Mouse (Mus musculus): ENCODE results near the gene Larp6.
A peak's percentile ranks its signal among the peaks of the same experiment; 100 is the strongest.

Larp6 gene

GRCm38 (mm10) chr9:60715271-60715670, 2.5 kb downstream of the Larp6 start:
- DNase-seq (ENCODE audit: low spot score in 2 of 2) = no peak

- DNase-seq (ENCODE audit: low spot score in 2 of 2) = no peak
Measured at GRCm38 (mm10) chr9:60715828-60716227, 3.0 kb downstream of the Larp6 start.

GRCm38 (mm10) chr9:60718284-60718683, 5.5 kb downstream of the Larp6 start:
- DNase-seq (ENCODE audit: low spot score in 2 of 2) = peak in 1 of 2 experiments; percentile 26

DNA sequence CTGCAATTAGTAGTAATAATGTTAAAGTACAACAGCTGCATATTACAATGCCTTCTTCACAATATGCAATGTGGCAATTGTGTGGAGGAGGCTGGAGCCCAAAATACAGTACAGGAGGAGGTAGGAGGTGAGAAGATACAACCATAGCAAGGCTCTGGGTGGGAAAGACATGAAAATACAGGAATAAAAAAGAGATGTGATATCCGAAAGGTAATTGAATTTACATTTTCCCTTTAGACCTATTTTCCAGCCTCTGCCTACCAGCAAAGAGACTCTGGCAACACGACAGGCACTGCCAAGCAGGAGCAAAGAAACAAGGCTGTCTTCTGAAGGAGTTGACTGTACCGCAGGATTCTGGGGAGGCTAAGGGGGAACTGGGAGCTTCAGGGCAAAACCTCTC, 6.9 kb downstream of the Larp6 start:
- no peak for DNase-seq (ENCODE audit: low spot score in 2 of 2)

DNA sequence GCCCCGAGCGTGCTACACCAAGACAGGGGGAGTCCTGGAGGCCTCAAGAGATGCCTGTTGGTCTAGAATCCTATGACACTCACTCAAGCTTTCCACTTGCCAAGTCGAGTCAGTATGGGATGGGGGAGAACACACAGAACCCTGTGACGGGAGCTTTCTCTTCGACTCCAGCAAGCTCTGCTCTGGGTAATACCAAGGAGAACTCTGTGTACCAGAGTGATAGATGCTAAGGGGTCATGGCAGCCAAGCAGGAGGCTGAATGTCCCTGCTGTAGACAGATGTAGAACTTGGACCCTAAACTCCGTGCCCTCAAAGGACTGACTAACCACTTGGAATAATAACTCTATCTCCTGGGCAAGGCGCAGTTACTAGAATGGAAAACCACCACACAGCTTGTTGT, 12.2 kb downstream of the Larp6 start:
- no peak for DNase-seq (ENCODE audit: low spot score in 2 of 2)

DNA sequence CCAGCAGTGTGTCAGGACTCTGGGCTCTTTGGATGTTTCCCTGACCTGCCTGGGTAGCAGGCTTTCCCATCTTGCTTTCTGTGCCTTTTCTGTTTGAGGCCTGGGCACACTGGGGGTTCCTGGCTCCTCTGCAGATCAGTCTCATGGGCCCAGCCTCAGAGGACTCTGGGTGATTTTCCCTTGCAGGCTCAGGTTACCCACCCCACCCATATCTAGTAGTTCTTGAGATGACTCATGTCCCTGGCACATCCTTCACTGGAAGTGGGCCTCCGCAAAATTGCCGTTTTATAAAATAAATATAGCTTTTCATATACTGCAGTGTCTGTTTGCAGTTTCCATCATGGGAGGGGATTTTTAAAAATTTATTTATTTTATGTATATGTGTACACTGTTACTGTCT, 21.5 kb downstream of the Larp6 start:
- DNase-seq (ENCODE audit: low spot score in 2 of 2) = no peak

GRCm38 (mm10) chr9:60739126-60739525, 26.3 kb downstream of the Larp6 start:
- DNase-seq (ENCODE audit: low spot score in 2 of 2) = no peak

DNA sequence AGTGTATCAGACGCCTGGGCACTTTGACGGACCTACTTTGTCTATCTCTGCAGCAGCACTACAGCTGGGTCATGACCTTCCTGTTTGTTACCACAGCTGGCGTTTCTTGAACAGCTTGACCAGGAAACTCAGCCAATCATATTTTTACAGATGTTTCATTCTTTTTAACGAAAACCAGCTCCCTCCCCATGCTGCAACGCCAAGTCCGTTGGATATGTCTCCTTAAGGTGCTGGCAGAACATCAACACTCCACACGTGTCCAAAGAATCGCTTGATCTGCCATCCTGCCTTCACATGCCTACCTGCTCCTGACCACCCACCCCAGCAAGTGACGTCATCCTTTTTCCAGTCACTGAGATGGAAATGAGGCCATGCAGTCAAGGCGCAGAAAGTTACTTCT, 28.6 kb downstream of the Larp6 start:
- DNase-seq (ENCODE audit: low spot score in 2 of 2) = no peak

DNA sequence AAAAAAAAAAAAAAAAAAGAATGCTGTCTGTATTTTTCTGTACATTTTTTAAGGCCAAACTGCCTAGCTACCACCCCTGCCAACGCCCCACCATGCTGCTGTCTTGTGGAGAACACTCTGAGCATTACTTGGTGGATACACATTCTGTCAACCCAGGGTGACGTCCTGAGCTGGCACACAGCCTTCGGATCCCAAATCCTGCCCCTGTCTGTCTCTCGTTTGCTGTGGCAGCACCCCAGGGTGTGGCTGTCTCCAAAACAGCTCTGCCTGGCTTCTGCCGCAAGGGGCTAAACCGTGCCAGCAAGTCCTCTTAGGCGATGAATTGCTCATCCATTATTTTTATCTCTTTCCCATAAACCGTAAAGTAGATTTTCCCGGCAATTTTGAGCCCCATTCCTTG, 29.7 kb downstream of the Larp6 start:
- no peak for DNase-seq (ENCODE audit: low spot score in 2 of 2)

DNA sequence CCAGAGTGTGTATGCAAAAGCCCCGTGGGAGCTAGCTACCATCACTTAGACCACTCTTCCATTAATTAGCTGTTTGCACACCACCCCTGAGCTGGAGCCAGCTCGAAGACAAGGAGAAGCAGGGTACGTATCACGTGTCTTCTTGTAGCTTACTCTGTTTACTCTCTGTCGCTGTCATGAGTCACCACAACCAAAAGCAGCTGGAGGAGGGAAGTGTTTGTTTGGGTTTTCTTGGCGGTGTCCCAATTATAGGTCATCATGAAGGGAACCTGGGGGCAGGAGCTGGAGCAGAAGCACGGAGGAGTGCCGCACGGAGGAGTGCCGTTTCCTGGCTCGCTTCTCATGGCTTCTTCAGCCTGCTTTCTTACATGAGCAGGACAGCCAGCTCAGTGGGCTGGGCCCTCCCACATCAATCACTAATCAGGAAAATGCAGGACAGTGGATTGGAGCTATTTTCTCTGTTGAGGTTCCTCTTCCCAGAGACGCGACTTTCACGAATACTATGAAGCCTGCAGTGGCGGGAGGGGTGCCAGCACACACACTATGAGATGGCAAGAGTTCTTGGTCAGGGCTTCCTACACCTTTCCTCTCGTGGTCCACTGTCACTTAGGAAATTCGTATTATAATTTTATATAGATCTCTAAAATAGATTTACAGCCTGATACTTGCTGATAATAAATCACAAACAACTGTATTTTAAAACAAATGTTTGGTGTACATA, 30.6 kb downstream of the Larp6 start:
- no peak for DNase-seq (ENCODE audit: low spot score in 2 of 2)

- peak in 1 of 2 experiments; percentile 15 for DNase-seq (ENCODE audit: low spot score in 2 of 2)
Measured at GRCm38 (mm10) chr9:60744171-60744969, 31.6 kb downstream of the Larp6 start.

DNA sequence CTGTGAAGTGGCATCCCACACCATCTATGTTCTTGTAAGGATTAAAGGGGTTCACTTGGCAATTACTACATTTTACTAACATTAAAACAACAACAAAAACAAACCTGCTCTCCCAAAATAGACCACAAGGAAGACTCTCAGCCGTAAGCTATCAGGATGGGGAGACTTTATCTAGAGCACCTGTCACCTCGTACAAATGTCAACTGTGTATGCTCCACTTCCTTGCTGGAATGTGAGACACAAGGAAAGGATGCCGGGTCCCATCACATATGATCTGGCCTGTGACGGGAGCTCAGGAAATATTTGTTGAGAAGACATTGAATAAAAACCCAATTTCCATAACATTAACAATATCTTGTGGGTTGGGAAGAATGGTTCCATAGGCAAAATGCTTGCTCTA, 32.2 kb downstream of the Larp6 start:
- DNase-seq (ENCODE audit: low spot score in 2 of 2) = no peak

GRCm38 (mm10) chr9:60746561-60746960, 33.8 kb downstream of the Larp6 start:
- DNase-seq (ENCODE audit: low spot score in 2 of 2) = no peak

- no peak for DNase-seq (ENCODE audit: low spot score in 2 of 2)
Measured at GRCm38 (mm10) chr9:60747672-60748071, 34.9 kb downstream of the Larp6 start.

- no peak for DNase-seq (ENCODE audit: low spot score in 2 of 2)
Measured at GRCm38 (mm10) chr9:60748191-60748590, 35.4 kb downstream of the Larp6 start.

DNA sequence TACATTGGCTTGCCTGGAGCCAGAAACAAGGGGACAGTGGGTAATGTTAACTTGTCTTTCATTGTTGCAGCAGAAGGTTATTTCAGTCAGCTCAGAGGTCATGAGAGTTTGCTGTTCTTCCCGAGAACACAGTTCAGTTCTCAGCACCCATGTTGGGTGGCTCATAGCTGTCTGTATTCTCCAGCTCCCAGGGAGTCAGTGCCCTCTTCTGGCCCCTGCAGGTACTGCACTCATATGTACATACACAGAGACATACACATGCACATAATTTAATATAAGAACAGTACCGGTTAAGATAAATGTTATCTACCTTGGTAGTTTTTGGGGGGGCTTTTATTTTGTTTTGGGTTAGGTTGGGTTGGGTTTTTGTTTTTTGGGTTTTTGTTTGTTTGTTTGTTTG, 36.3 kb downstream of the Larp6 start:
- DNase-seq (ENCODE audit: low spot score in 2 of 2) = no peak

- DNase-seq (ENCODE audit: low spot score in 2 of 2) = no peak
Measured at GRCm38 (mm10) chr9:60751098-60751497, 38.3 kb downstream of the Larp6 start.

GRCm38 (mm10) chr9:60751971-60752370, 39.2 kb downstream of the Larp6 start:
- no peak for DNase-seq (ENCODE audit: low spot score in 2 of 2)

DNA sequence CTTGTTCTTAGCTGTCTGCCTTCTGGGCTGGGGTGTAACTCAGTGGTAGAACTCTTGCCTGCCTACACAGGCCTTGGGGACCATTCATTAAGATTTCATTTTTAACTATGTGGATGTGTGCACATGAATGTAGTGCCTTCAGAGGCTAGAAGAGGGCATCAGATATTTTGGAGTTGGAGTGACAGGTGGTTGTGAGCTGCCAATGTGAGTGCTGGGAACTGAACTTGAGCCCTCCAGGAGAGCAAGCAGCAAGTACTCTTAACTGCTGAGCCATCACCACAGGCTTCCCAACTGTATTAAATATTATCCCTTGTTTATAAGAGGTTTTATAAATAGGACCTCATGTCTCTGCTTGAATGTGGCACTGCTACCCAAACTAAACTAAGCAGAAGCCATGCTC, 39.8 kb downstream of the Larp6 start:
- DNase-seq (ENCODE audit: low spot score in 2 of 2) = no peak

GRCm38 (mm10) chr9:60756258-60756657, 43.5 kb downstream of the Larp6 start:
- peak in 1 of 2 experiments; percentile 53 for DNase-seq (ENCODE audit: low spot score in 2 of 2)

DNA sequence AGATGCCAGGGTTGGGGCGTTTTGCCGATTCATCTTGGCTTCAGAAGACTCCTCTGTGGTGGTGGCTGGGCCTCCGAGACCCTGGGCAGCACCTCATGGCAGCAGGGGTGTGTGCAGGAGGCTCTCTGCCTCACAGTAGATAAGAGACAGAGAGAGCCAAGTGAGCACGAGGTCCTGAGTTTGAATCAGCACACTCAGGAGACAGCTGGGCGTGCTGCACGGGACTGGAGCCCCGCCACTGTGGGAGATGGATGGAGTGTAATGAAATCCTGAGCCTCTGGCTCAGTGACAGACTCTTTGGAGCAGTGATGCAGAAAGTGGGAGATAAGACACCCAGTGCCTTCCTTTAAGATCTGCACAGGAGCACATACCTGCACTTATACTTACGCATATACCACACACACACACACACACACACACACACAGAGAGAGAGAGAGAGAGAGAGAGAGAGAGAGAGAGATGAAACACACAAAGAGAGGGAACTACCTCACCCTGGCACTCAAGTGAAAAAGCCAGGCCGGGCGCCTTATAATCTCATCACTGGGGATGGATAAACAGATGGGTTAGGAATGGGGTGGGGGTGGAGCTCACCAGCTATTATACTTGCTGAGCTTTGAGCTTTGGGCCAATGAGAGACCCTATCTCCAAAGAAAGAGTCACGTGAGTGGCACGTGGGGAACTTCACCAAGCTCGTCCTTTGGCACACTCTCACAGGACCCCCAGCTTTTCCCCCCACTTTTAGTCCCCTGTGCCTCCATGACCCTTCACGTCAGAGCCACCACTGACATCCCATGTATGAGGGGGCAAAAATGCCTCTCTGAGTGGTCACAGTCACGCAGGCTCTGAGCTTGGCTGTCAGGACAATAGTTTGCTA, 44.3 kb downstream of the Larp6 start:
- no peak for DNase-seq (ENCODE audit: low spot score in 2 of 2)

- no peak for DNase-seq (ENCODE audit: low spot score in 2 of 2)
Measured at GRCm38 (mm10) chr9:60757817-60758216, 45.0 kb downstream of the Larp6 start.

All from spleen, postnatal 14 days (tissue).